Mouse (Mus musculus): ENCODE measurements around the gene Pdzd7. TPM values are rescaled to one million over a fixed set of nuclear protein-coding genes. Genes with fewer than 3 reads are reported as not detected.

The Pdzd7 gene
- total and polyA plus RNA-seq, 2 experiments from 2014 or later = 2.9 to 5.9 TPM

DNA sequence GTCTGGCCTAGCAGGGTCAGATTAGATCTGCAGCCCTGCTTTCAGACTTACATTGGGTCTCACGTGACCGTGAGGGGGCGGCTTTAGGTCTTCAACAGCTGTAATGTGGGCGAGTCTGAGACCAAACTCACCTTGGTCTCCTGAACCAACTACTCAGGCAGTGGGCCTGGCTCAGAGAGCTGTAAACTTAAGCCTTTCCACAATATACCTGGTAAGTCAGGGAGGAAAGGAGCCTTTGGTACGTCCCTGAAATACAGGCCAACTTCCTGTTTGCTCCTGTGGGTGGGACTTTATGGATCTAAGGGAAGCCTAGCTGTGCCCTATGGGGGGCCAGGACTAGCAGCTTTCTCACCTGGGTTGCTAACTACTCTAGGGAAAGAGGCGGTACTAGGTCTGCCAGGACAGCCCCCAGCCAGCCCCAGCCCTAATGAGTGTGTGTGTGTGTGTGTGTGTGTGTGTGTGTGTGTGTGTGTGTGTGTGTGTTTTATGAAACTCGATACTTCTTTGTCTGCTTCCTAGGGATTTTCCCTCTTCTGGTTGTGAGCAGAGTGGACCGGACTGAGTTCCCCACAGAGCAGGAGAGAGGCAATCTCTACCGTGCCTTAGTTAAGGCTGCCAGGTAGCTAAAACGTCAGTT is 31.1 kb downstream of the Pdzd7 start, which contains the start of gene Lzts2:
Gene Lzts2, plus strand, starts transcription at position 80 of the 637 bp plus-strand sequence.
- H3K4me3 ChIP-seq (ENCODE audit: low read depth, low read length) = peak within 1 kb of the TSS; percentile 72; the same call in 1 of the 2 replicates
- DNase-seq (ENCODE audit: low spot score) (no peak), ATAC-seq (ENCODE audit: low FRiP score) (no peak)
- H3K4me1 ChIP-seq (ENCODE audit: insufficient read depth, low read length) = peaks cover 15% of the 10 kb centered on the region
- no peak within 1 kb of the TSS for H3K27ac ChIP-seq (ENCODE audit: low read depth, low read length)
- H3K36me3 ChIP-seq (ENCODE audit: insufficient read depth, low read length) = peaks cover 14% of the 10 kb centered on the region
- no peak within 1 kb of the TSS for H3K9ac ChIP-seq (replicated peaks; ENCODE audit: low read length, poor library complexity, severe bottlenecking)
- H3K9me3 ChIP-seq (ENCODE audit: low read length) = no peaks in the 10 kb centered on the region
- no peak for TF ChIP-seq CTCF (IDR thresholded peaks at IDR 0.05)
- WGBS = 18% methylated on average over 10 of the region's 10 CpGs
- H3K4me2 ChIP-seq (ENCODE audit: low read depth, low read length, poor library complexity, severe bottlenecking) = peak within 1 kb of the TSS; percentile 88
- H3K27me3 ChIP-seq (ENCODE audit: insufficient read depth, low read length) = no peaks in the 10 kb centered on the region

- Histone ChIP-seq H3K27me3 (ENCODE audit: insufficient read depth, low read length) (no peaks in the 10 kb centered on the region), H3K27ac (ENCODE audit: low read depth, low read length) (no peak overlapping the region), H3K4me2 (ENCODE audit: low read depth, low read length, poor library complexity, severe bottlenecking) (no peak overlapping the region), H3K4me3 (ENCODE audit: low read depth, low read length) (no peak overlapping the region), H3K9me3 (ENCODE audit: low read length) (no peaks in the 10 kb centered on the region), H3K36me3 (ENCODE audit: insufficient read depth, low read length) (peaks cover 14% of the 10 kb centered on the region), H3K9ac (replicated peaks; ENCODE audit: low read length, poor library complexity, severe bottlenecking) (no peak overlapping the region), H3K4me1 (ENCODE audit: insufficient read depth, low read length) (peaks cover 15% of the 10 kb centered on the region)
- ATAC-seq (ENCODE audit: low FRiP score) = no peak
- no peak for DNase-seq (ENCODE audit: low spot score)
- no peak for TF ChIP-seq CTCF (IDR thresholded peaks at IDR 0.05)
- WGBS = 71% methylated on average over 6 of the region's 6 CpGs
Measured at GRCm38 (mm10) chr19:45013581-45014225, 31.8 kb downstream of the Pdzd7 start.

GRCm38 (mm10) chr19:45012636-45013035 is 32.9 kb downstream of the Pdzd7 start:
- no peak overlapping the region for H3K4me3 ChIP-seq (ENCODE audit: low read depth, low read length)
- H3K9ac ChIP-seq (replicated peaks; ENCODE audit: low read length, poor library complexity, severe bottlenecking) = no peak overlapping the region
- TF ChIP-seq CTCF (IDR thresholded peaks at IDR 0.05) = peak; percentile 79
- peaks cover 14% of the 10 kb centered on the region for H3K36me3 ChIP-seq (ENCODE audit: insufficient read depth, low read length)
- WGBS = 30% methylated on average over 6 of the region's 6 CpGs
- ATAC-seq (ENCODE audit: low FRiP score) (no peak), DNase-seq (ENCODE audit: low spot score) (peak; percentile 70)
- no peaks in the 10 kb centered on the region for H3K9me3 ChIP-seq (ENCODE audit: low read length)
- peaks cover 15% of the 10 kb centered on the region for H3K4me1 ChIP-seq (ENCODE audit: insufficient read depth, low read length)
- peak overlapping the region; percentile 57; the same call in 1 of the 2 replicates for H3K27ac ChIP-seq (ENCODE audit: low read depth, low read length)
- no peak overlapping the region for H3K4me2 ChIP-seq (ENCODE audit: low read depth, low read length, poor library complexity, severe bottlenecking)
- H3K27me3 ChIP-seq (ENCODE audit: insufficient read depth, low read length) = no peaks in the 10 kb centered on the region

- Histone ChIP-seq H3K4me2 (ENCODE audit: low read depth, low read length, poor library complexity, severe bottlenecking) (no peak overlapping the region), H3K4me3 (ENCODE audit: low read depth, low read length) (no peak overlapping the region), H3K9ac (replicated peaks; ENCODE audit: low read length, poor library complexity, severe bottlenecking) (no peak overlapping the region), H3K9me3 (ENCODE audit: low read length) (no peaks in the 10 kb centered on the region), H3K27me3 (ENCODE audit: insufficient read depth, low read length) (no peaks in the 10 kb centered on the region), H3K36me3 (ENCODE audit: insufficient read depth, low read length) (peaks cover 14% of the 10 kb centered on the region), H3K27ac (ENCODE audit: low read depth, low read length) (peak overlapping the region; percentile 57), H3K4me1 (ENCODE audit: insufficient read depth, low read length) (peaks cover 19% of the 10 kb centered on the region)
- ATAC-seq (ENCODE audit: low FRiP score) (no peak), DNase-seq (ENCODE audit: low spot score) (no peak)
- WGBS = 79% methylated on average over 8 of the region's 8 CpGs
- no peak for TF ChIP-seq CTCF (IDR thresholded peaks at IDR 0.05)
Measured at GRCm38 (mm10) chr19:45012219-45012618, 33.3 kb downstream of the Pdzd7 start.

GRCm38 (mm10) chr19:45010646-45011045 is 34.9 kb downstream of the Pdzd7 start:
- 92% methylated on average over 4 of the region's 4 CpGs for WGBS

More at GRCm38 (mm10) chr19:45010646-45011045, 34.9 kb downstream of the Pdzd7 start:
- H3K27me3 ChIP-seq (ENCODE audit: insufficient read depth, low read length) = no peaks in the 10 kb centered on the region
- no peak overlapping the region for H3K4me3 ChIP-seq (ENCODE audit: low read depth, low read length)
- DNase-seq (ENCODE audit: low spot score) (no peak), ATAC-seq (ENCODE audit: low FRiP score) (no peak)
- no peaks in the 10 kb centered on the region for H3K9me3 ChIP-seq (ENCODE audit: low read length)
- H3K4me1 ChIP-seq (ENCODE audit: insufficient read depth, low read length) = peaks cover 17% of the 10 kb centered on the region
- H3K36me3 ChIP-seq (ENCODE audit: insufficient read depth, low read length) = peaks cover 14% of the 10 kb centered on the region
- no peak overlapping the region for H3K27ac ChIP-seq (ENCODE audit: low read depth, low read length)
- no peak for TF ChIP-seq CTCF (IDR thresholded peaks at IDR 0.05)
- no peak overlapping the region for H3K9ac ChIP-seq (replicated peaks; ENCODE audit: low read length, poor library complexity, severe bottlenecking)
- no peak overlapping the region for H3K4me2 ChIP-seq (ENCODE audit: low read depth, low read length, poor library complexity, severe bottlenecking)

All from midbrain, postnatal 0 days (tissue).